Mouse (Mus musculus) heart, adult 2 months (tissue): ENCODE results near the gene Umad1.

ENCODE experiments used
- CTCF ChIP-seq: fragments of 200-600 bp; IDR thresholded peaks from 2 replicates; pipeline ENCODE4 v1.8.1; 2022; ENCODE audit warnings: antibody characterized with exemption, mild to moderate bottlenecking, moderate library complexity
- EP300 ChIP-seq: fragments of 200-500 bp; IDR thresholded peaks from 2 replicates; pipeline ENCODE4 v1.6.1; 2011; ENCODE audit warnings: low read depth, low read length, control low read depth; ENCODE audit not compliant: insufficient read depth

DNA sequence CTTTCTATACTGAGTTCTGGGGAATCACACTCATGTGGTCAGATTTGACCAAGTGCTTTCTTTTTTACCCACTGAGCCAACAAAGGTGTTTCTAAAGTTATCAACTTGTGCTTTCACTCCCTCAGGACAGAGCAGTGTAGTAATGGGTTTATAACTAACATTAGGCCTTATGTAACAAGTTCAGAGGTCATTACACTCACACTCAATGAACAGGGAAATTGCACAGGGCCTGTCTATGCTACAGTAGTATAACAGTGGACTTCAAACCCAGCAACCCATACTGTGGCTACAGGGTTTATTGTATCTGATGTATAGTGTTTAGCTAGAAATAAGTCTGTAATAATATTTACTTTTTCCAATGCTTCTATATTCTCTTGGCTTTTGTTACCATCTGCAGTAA is 247.5 kb downstream of the Umad1 start:
- TF ChIP-seq CTCF: no peak
- no peak for TF ChIP-seq EP300
